Mouse (Mus musculus): ENCODE results near the gene D10Wsu102e. TPM values are rescaled to one million over a fixed set of nuclear protein-coding genes. Genes with fewer than 3 reads are reported as not detected.

Gene D10Wsu102e
- total and polyA plus RNA-seq, 2 experiments: 0.13 to 0.28 TPM

- Histone ChIP-seq H3K36me3 (ENCODE audit: control insufficient read depth, insufficient read depth, low read length) (no peaks in the 10 kb centered on the region), H3K27ac (replicated peaks; ENCODE audit: insufficient read depth, low read depth, low read length) (no peak overlapping the region), H3K27me3 (ENCODE audit: control insufficient read depth, insufficient read depth, low read length) (no peaks in the 10 kb centered on the region), H3K79me2 (ENCODE audit: control insufficient read depth, insufficient read depth, low read length) (no peaks in the 10 kb centered on the region), H3K4me1 (ENCODE audit: control insufficient read depth, insufficient read depth, low read length) (0 out of 2 replicates have a peak, but pooled peaks cover 3% of the 10 kb centered on the region), H3K9ac (ENCODE audit: low read depth, low read length) (no peak overlapping the region), H3K4me3 (ENCODE audit: insufficient read depth, low read depth, low read length) (no peak overlapping the region)
- no peak for DNase-seq (ENCODE audit: extremely low read depth, low read depth, low spot score)
- 37% methylated on average over 2 of the region's 2 CpGs for WGBS
- TF ChIP-seq POLR2A (IDR thresholded peaks at IDR 0.05; ENCODE audit: extremely low read depth, insufficient read depth, low read length): no peak
- no peak for TF ChIP-seq CTCF (IDR thresholded peaks at IDR 0.05; ENCODE audit: low read depth, low read length)
Measured at GRCm38 (mm10) chr10:83341226-83341625, 18.8 kb upstream of the D10Wsu102e start.

- DNase-seq (ENCODE audit: extremely low read depth, low read depth, low spot score): no peak
- Histone ChIP-seq H3K27me3 (ENCODE audit: control insufficient read depth, insufficient read depth, low read length) (no peaks in the 10 kb centered on the region), H3K9ac (ENCODE audit: low read depth, low read length) (no peak overlapping the region), H3K4me3 (ENCODE audit: insufficient read depth, low read depth, low read length) (no peak overlapping the region), H3K36me3 (ENCODE audit: control insufficient read depth, insufficient read depth, low read length) (no peaks in the 10 kb centered on the region), H3K79me2 (ENCODE audit: control insufficient read depth, insufficient read depth, low read length) (no peaks in the 10 kb centered on the region), H3K4me1 (ENCODE audit: control insufficient read depth, insufficient read depth, low read length) (peaks cover 2% of the 10 kb centered on the region; the same call in 1 of the 2 replicates), H3K27ac (replicated peaks; ENCODE audit: insufficient read depth, low read depth, low read length) (no peak overlapping the region)
- TF ChIP-seq CTCF (IDR thresholded peaks at IDR 0.05; ENCODE audit: low read depth, low read length) (no peak), POLR2A (IDR thresholded peaks at IDR 0.05; ENCODE audit: extremely low read depth, insufficient read depth, low read length) (no peak)
- 75% methylated on average over 5 of the region's 5 CpGs for WGBS
Measured at GRCm38 (mm10) chr10:83343171-83343570, 16.9 kb upstream of the D10Wsu102e start.

- H3K27ac ChIP-seq (replicated peaks; ENCODE audit: insufficient read depth, low read depth, low read length): no peak overlapping the region
- no peak for DNase-seq (ENCODE audit: extremely low read depth, low read depth, low spot score)
- 81% methylated on average over 2 of the region's 2 CpGs for WGBS
Measured at GRCm38 (mm10) chr10:83343828-83344685, 16.0 kb upstream of the D10Wsu102e start.

GRCm38 (mm10) chr10:83345693-83346358 is 14.2 kb upstream of the D10Wsu102e start:
- TF ChIP-seq POLR2A (IDR thresholded peaks at IDR 0.05; ENCODE audit: extremely low read depth, insufficient read depth, low read length) (no peak), CTCF (IDR thresholded peaks at IDR 0.05; ENCODE audit: low read depth, low read length) (no peak)
- Histone ChIP-seq H3K4me1 (ENCODE audit: control insufficient read depth, insufficient read depth, low read length) (peaks cover 2% of the 10 kb centered on the region; the same call in 1 of the 2 replicates), H3K27ac (replicated peaks; ENCODE audit: insufficient read depth, low read depth, low read length) (no peak overlapping the region), H3K4me3 (ENCODE audit: insufficient read depth, low read depth, low read length) (no peak overlapping the region), H3K79me2 (ENCODE audit: control insufficient read depth, insufficient read depth, low read length) (no peaks in the 10 kb centered on the region), H3K27me3 (ENCODE audit: control insufficient read depth, insufficient read depth, low read length) (no peaks in the 10 kb centered on the region), H3K9ac (ENCODE audit: low read depth, low read length) (no peak overlapping the region), H3K36me3 (ENCODE audit: control insufficient read depth, insufficient read depth, low read length) (no peaks in the 10 kb centered on the region)
- no peak for DNase-seq (ENCODE audit: extremely low read depth, low read depth, low spot score)
- WGBS: 74% methylated on average over 7 of the region's 7 CpGs

More at GRCm38 (mm10) chr10:83343828-83344685, 16.0 kb upstream of the D10Wsu102e start:
- Histone ChIP-seq H3K9ac (ENCODE audit: low read depth, low read length) (no peak overlapping the region), H3K4me3 (ENCODE audit: insufficient read depth, low read depth, low read length) (no peak overlapping the region), H3K4me1 (ENCODE audit: control insufficient read depth, insufficient read depth, low read length) (peaks cover 2% of the 10 kb centered on the region; the same call in 1 of the 2 replicates), H3K36me3 (ENCODE audit: control insufficient read depth, insufficient read depth, low read length) (no peaks in the 10 kb centered on the region), H3K27me3 (ENCODE audit: control insufficient read depth, insufficient read depth, low read length) (no peaks in the 10 kb centered on the region), H3K79me2 (ENCODE audit: control insufficient read depth, insufficient read depth, low read length) (no peaks in the 10 kb centered on the region)
- TF ChIP-seq POLR2A (IDR thresholded peaks at IDR 0.05; ENCODE audit: extremely low read depth, insufficient read depth, low read length) (no peak), CTCF (IDR thresholded peaks at IDR 0.05; ENCODE audit: low read depth, low read length) (no peak)

GRCm38 (mm10) chr10:83346359-83346736 is 13.7 kb upstream of the D10Wsu102e start:
- H3K4me3 ChIP-seq (ENCODE audit: insufficient read depth, low read depth, low read length): no peak overlapping the region
- TF ChIP-seq POLR2A (IDR thresholded peaks at IDR 0.05; ENCODE audit: extremely low read depth, insufficient read depth, low read length) (no peak), CTCF (IDR thresholded peaks at IDR 0.05; ENCODE audit: low read depth, low read length) (no peak)
- no peaks in the 10 kb centered on the region for H3K36me3 ChIP-seq (ENCODE audit: control insufficient read depth, insufficient read depth, low read length)
- no peak overlapping the region for H3K27ac ChIP-seq (replicated peaks; ENCODE audit: insufficient read depth, low read depth, low read length)
- no peak for DNase-seq (ENCODE audit: extremely low read depth, low read depth, low spot score)
- WGBS: 91% methylated on average over 5 of the region's 5 CpGs
- H3K27me3 ChIP-seq (ENCODE audit: control insufficient read depth, insufficient read depth, low read length): no peaks in the 10 kb centered on the region
- H3K9ac ChIP-seq (ENCODE audit: low read depth, low read length): no peak overlapping the region
- H3K79me2 ChIP-seq (ENCODE audit: control insufficient read depth, insufficient read depth, low read length): no peaks in the 10 kb centered on the region
- H3K4me1 ChIP-seq (ENCODE audit: control insufficient read depth, insufficient read depth, low read length): peaks cover 2% of the 10 kb centered on the region; the same call in 1 of the 2 replicates

Measured in liver, adult 2 months (tissue).